Mouse (Mus musculus): ENCODE measurements around the gene Adamtsl3.
A peak's percentile ranks its signal among the peaks of the same experiment; 100 is the strongest.

The Adamtsl3 gene

GRCm38 (mm10) chr7:82335211-82336121 lies at the start of gene Adamtsl3:
Gene Adamtsl3 (plus strand): TSS chr7:82335694.
- DNase-seq (ENCODE audit: low spot score) = peak; percentile 54

GRCm38 (mm10) chr7:82287242-82287641 lies 48.3 kb upstream of the Adamtsl3 start:
- no peak for DNase-seq (ENCODE audit: low spot score)

- DNase-seq (ENCODE audit: low spot score) = no peak
Observed at GRCm38 (mm10) chr7:82293441-82293840, 42.1 kb upstream of the Adamtsl3 start.

- DNase-seq (ENCODE audit: low spot score) = no peak
Observed at GRCm38 (mm10) chr7:82294083-82294482, 41.4 kb upstream of the Adamtsl3 start.

GRCm38 (mm10) chr7:82294611-82295010 lies 40.9 kb upstream of the Adamtsl3 start:
- DNase-seq (ENCODE audit: low spot score) = no peak

- no peak for DNase-seq (ENCODE audit: low spot score)
Observed at GRCm38 (mm10) chr7:82308398-82308797, 27.1 kb upstream of the Adamtsl3 start.

- no peak for DNase-seq (ENCODE audit: low spot score)
Observed at GRCm38 (mm10) chr7:82318515-82318914, 17.0 kb upstream of the Adamtsl3 start.

- no peak for DNase-seq (ENCODE audit: low spot score)
Observed at GRCm38 (mm10) chr7:82326616-82327015, 8.9 kb upstream of the Adamtsl3 start.

- DNase-seq (ENCODE audit: low spot score) = no peak
Observed at GRCm38 (mm10) chr7:82327201-82327600, 8.3 kb upstream of the Adamtsl3 start.

- peak; percentile 24 for DNase-seq (ENCODE audit: low spot score)
Observed at GRCm38 (mm10) chr7:82327881-82328280, 7.6 kb upstream of the Adamtsl3 start.

GRCm38 (mm10) chr7:82329831-82330230 lies 5.7 kb upstream of the Adamtsl3 start:
- peak; percentile 35 for DNase-seq (ENCODE audit: low spot score)

GRCm38 (mm10) chr7:82330860-82331259 lies 4.6 kb upstream of the Adamtsl3 start:
- peak; percentile 21 for DNase-seq (ENCODE audit: low spot score)

- DNase-seq (ENCODE audit: low spot score) = peak; percentile 32
Observed at GRCm38 (mm10) chr7:82334000-82334399, 1.5 kb upstream of the Adamtsl3 start.

- peak; percentile 47 for DNase-seq (ENCODE audit: low spot score)
Observed at GRCm38 (mm10) chr7:82336132-82336531, 638 bp downstream of the Adamtsl3 start.

GRCm38 (mm10) chr7:82338121-82338520 lies 2.6 kb downstream of the Adamtsl3 start:
- DNase-seq (ENCODE audit: low spot score) = peak; percentile 21

GRCm38 (mm10) chr7:82338532-82338931 lies 3.0 kb downstream of the Adamtsl3 start:
- peak; percentile 37 for DNase-seq (ENCODE audit: low spot score)

GRCm38 (mm10) chr7:82339214-82339613 lies 3.7 kb downstream of the Adamtsl3 start:
- peak; percentile 33 for DNase-seq (ENCODE audit: low spot score)

- peak; percentile 34 for DNase-seq (ENCODE audit: low spot score)
Observed at GRCm38 (mm10) chr7:82341476-82341875, 6.0 kb downstream of the Adamtsl3 start.

GRCm38 (mm10) chr7:82346706-82347105 lies 11.2 kb downstream of the Adamtsl3 start:
- DNase-seq (ENCODE audit: low spot score) = no peak

GRCm38 (mm10) chr7:82349796-82350195 lies 14.3 kb downstream of the Adamtsl3 start:
- no peak for DNase-seq (ENCODE audit: low spot score)

GRCm38 (mm10) chr7:82350421-82350820 lies 14.9 kb downstream of the Adamtsl3 start:
- DNase-seq (ENCODE audit: low spot score) = peak; percentile 1

GRCm38 (mm10) chr7:82359146-82359545 lies 23.7 kb downstream of the Adamtsl3 start:
- no peak for DNase-seq (ENCODE audit: low spot score)

GRCm38 (mm10) chr7:82359674-82360073 lies 24.2 kb downstream of the Adamtsl3 start:
- DNase-seq (ENCODE audit: low spot score) = peak; percentile 12

GRCm38 (mm10) chr7:82360186-82360585 lies 24.7 kb downstream of the Adamtsl3 start:
- no peak for DNase-seq (ENCODE audit: low spot score)
